Mouse (Mus musculus): ENCODE measurements around the gene Slc9a6.

DNA sequence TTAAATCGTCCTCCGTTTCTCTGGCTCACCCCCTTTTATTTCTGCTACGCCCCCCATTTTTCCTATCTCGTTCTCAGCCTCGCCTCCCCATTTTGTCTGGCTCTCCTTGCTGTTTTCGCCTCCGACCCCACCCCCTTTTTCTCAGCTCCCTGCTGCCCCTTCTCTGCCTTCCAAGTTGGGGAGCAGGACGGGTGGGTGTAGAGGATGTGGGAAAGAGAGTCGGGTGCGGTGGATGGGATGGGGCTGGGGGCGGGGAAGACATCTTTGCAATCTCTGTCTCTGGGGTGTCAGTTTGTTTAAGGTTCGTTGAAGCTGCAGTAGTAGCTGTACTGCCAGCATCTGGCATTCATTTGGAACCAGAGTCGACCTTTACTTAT lies 749 bp downstream of the Slc9a6 start:
- TF ChIP-seq POLR2A (IDR thresholded peaks at IDR 0.05; ENCODE audit: insufficient read length, low read depth): no peak
- TF ChIP-seq POLR2AphosphoS2 (IDR thresholded peaks at IDR 0.05; ENCODE audit: insufficient read length, low read depth): no peak
- TF ChIP-seq TCF12 (IDR thresholded peaks at IDR 0.05; ENCODE audit: insufficient read depth, poor library complexity, severe bottlenecking): no peak
- no peak for TF ChIP-seq MAX (IDR thresholded peaks at IDR 0.05; ENCODE audit: low read depth)
- TF ChIP-seq USF1 (IDR thresholded peaks at IDR 0.05; ENCODE audit: low read depth): no peak
- no peak for TF ChIP-seq E2F4 (IDR thresholded peaks at IDR 0.05; ENCODE audit: insufficient read depth)
- TF ChIP-seq MYOG (IDR thresholded peaks at IDR 0.05; ENCODE audit: control insufficient read depth in 1 of 3, insufficient read depth in 1 of 3, insufficient read length in 2 of 3, low read depth in 2 of 3): no peak
- no peak for TF ChIP-seq REST (IDR thresholded peaks at IDR 0.05; ENCODE audit: insufficient read depth, insufficient read length)
- no peak for TF ChIP-seq SRF (IDR thresholded peaks at IDR 0.05; ENCODE audit: control insufficient read depth, insufficient read length, low read depth)
- no peak for TF ChIP-seq TCF3 (IDR thresholded peaks at IDR 0.05; ENCODE audit: insufficient read length, low read depth)
- TF ChIP-seq CEBPB (IDR thresholded peaks at IDR 0.05; ENCODE audit: insufficient read depth, poor library complexity, severe bottlenecking): no peak

Data from myocyte (in vitro differentiated cells).